Mouse (Mus musculus) thymus, adult 2 months (tissue): Measurements from ENCODE around the gene Serpinb11. TPM values are rescaled to one million over a fixed set of nuclear protein-coding genes. Genes with fewer than 3 reads are reported as not detected.

Experiments
- DNase-seq: peaks from one replicate; pipeline ENCODE4 v3.0.0; 2021
- H3K27ac ChIP-seq: fragments of 200-500 bp; 2 replicates; pipeline ENCODE4 v1.5.1; 2012; ENCODE audit warnings: low read length, control low read depth; ENCODE audit not compliant: control insufficient read depth, insufficient read depth
- H3K27me3 ChIP-seq: fragments of 200-500 bp; 2 replicates; pipeline ENCODE4 v1.6.1; 2012; ENCODE audit warnings: mild to moderate bottlenecking, low read length, moderate library complexity, mixed read lengths; ENCODE audit not compliant: control insufficient read depth, insufficient read depth
- H3K36me3 ChIP-seq: fragments of 200-500 bp; 2 replicates; pipeline ENCODE4 v1.6.1; 2012; ENCODE audit warnings: mild to moderate bottlenecking, low read length, moderate library complexity; ENCODE audit not compliant: control insufficient read depth, insufficient read depth
- H3K4me1 ChIP-seq: fragments of 200-500 bp; replicated peaks from 2 replicates; pipeline ENCODE4 v1.6.1; 2012; ENCODE audit warnings: low read length; ENCODE audit not compliant: control insufficient read depth, insufficient read depth
- H3K4me3 ChIP-seq: fragments of 200-500 bp; 2 replicates; pipeline ENCODE4 v1.5.1; 2012; ENCODE audit warnings: mild to moderate bottlenecking, low read length, control low read depth, moderate library complexity; ENCODE audit not compliant: control insufficient read depth, insufficient read depth
- CTCF ChIP-seq: fragments of 200-500 bp; IDR thresholded peaks from 2 replicates; pipeline ENCODE4 v1.5.1; 2012; ENCODE audit warnings: mild to moderate bottlenecking, control low read depth, low read length, moderate library complexity, borderline replicate concordance; ENCODE audit not compliant: control insufficient read depth, poor library complexity, insufficient read depth; ENCODE audit errors: extremely low read depth
- POLR2A ChIP-seq: fragments of 200-500 bp; IDR thresholded peaks from 2 replicates; pipeline ENCODE4 v1.6.1; 2012; ENCODE audit warnings: mild to moderate bottlenecking, low read length, control low read depth, moderate library complexity; ENCODE audit not compliant: control insufficient read depth, poor library complexity, insufficient read depth; ENCODE audit errors: extremely low read depth
- WGBS: fragments of 180-500 bp; shearing (Covaris S2); methylation state at CpG from one replicate; pipeline ENCODE4 v1.1.7; 2018; 5-methylcytosine and 5-hydroxymethylcytosine counted together
- polyA plus RNA-seq: library from polyadenylated mRNA; depleted of rRNA; stranded (reverse); fragments of >200 nt; gene quantifications from 2 replicates; pipeline ENCODE4 v1.2.3, GENCODE M21; 2012; rRNA removed

Gene Serpinb11
- 0.24 and 0.40 TPM in 2 replicates for polyA plus RNA-seq

DNA sequence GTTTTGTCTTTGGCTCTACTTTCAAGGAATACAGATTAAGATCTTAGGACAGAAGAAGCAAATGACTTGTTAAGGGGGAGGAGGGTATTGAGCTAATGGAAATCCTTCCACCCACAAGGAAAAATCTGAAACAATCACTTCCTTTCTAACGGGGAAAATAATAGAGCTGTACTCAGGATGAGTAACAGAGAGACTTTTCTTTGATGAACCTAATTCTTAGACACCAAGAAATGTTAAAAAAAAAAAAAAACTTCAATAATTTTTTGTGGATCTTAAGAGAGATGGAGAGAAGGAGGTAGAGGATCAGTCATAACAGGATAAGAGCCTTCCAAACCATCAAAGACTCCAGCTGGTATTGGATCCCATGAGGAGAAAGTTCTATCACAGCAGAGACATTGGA lies at the start of gene Serpinb11:
Gene Serpinb11, plus strand, starts transcription at position 301 of the 400 bp plus-strand sequence.
- Histone ChIP-seq H3K27me3 (no peaks in the 10 kb centered on the region), H3K27ac (no peak within 1 kb of the TSS), H3K4me3 (no peak within 1 kb of the TSS), H3K36me3 (no peaks in the 10 kb centered on the region), H3K4me1 (no peaks in the 10 kb centered on the region)
- no peak for DNase-seq
- WGBS = 88% methylated on average over 1 of the region's 1 CpGs
- no peak for TF ChIP-seq CTCF
- TF ChIP-seq POLR2A = no peak

DNA sequence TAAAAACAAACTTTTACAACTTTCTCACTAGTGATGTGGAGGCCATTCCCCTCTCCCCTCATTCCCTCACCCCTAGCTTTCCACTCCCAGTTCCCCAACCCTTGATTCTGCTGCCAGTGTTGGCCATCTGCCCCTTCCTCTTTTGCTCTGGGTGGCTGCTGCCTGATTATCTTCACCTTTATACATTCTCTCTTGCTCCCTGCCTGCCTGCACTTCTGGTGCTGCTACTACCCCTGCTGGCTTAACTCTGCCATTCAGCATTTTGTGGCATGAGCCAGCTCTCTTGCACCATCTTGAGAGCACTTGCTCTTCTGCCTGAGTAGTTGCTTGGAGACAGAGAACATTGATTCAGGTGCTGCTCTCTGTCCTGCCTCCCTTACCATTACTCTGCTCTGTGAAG lies 15.0 kb upstream of the Serpinb11 start:
- no peak for DNase-seq
- TF ChIP-seq POLR2A (no peak), CTCF (no peak)
- Histone ChIP-seq H3K27me3 (no peaks in the 10 kb centered on the region), H3K4me3 (no peak overlapping the region), H3K4me1 (no peaks in the 10 kb centered on the region), H3K27ac (no peak overlapping the region), H3K36me3 (no peaks in the 10 kb centered on the region)

DNA sequence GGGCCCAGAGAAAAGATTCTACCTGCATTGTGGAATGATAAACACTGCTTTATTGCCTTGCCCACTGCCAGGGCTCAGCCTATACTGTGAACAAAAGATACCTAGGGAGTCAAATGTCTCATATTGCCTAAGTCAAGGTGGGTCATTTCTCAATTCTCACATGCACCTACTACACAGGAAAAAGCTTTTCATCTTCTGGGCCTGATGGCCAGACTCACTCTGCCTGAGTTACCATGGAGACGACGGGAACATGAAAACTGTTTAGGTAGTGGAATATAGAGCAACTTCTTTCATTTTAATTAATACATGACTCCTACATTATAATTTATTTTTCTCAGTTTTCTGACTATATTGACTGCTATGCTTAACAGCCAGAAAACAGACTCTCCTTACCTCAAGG lies 14.2 kb upstream of the Serpinb11 start:
- H3K4me1 ChIP-seq = no peaks in the 10 kb centered on the region
- H3K4me3 ChIP-seq = no peak overlapping the region
- DNase-seq = no peak
- 96% methylated on average over 2 of the region's 2 CpGs for WGBS
- TF ChIP-seq POLR2A (no peak), CTCF (no peak)
- H3K36me3 ChIP-seq = no peaks in the 10 kb centered on the region
- no peaks in the 10 kb centered on the region for H3K27me3 ChIP-seq
- no peak overlapping the region for H3K27ac ChIP-seq

DNA sequence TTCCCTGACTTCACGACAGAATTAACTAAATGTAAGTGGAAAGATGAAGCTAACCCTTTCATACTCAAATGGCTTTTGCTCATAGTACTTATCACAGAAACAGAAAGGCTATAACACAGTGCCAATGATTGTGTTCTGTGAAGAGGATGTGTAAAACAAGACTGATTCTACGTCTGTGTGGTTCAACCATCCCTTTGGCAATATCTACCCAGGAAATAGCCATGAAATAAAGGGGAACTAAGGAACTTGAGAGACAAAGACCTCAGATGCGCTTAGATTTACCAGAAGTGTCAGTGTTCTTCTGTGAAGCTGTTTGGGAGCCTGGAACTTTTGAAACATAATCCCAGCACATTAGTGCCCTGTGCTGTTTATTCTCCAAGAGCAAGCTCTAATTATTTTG lies 10.6 kb upstream of the Serpinb11 start:
- 36% methylated on average over 3 of the region's 3 CpGs for WGBS
- Histone ChIP-seq H3K36me3 (no peaks in the 10 kb centered on the region), H3K4me1 (no peaks in the 10 kb centered on the region), H3K4me3 (no peak overlapping the region), H3K27ac (no peak overlapping the region), H3K27me3 (no peaks in the 10 kb centered on the region)
- DNase-seq = no peak
- no peak for TF ChIP-seq POLR2A
- no peak for TF ChIP-seq CTCF

DNA sequence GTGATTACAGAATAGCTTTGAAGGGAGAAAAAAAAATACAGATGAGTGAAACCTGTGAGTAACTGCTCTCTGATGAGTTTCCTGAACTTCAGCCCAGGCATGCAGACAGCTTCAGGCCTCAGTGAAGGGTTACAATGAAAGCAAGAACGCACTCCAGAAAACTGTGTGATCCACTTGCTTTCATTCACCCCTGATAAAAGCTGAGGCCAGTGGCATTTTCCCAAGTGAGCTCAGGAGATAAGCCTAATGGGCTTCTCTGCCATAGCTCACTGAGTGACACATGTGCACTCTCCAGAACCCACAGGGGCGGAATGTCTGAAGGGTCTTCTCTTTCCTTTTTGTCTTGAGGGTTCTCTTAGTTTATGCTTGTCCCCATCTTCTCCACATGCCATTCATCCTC lies 9.9 kb upstream of the Serpinb11 start:
- H3K4me3 ChIP-seq = no peak overlapping the region
- H3K4me1 ChIP-seq = no peaks in the 10 kb centered on the region
- WGBS = 95% methylated on average over 2 of the region's 2 CpGs
- no peak for DNase-seq
- no peaks in the 10 kb centered on the region for H3K36me3 ChIP-seq
- H3K27me3 ChIP-seq = no peaks in the 10 kb centered on the region
- TF ChIP-seq POLR2A = no peak
- TF ChIP-seq CTCF = no peak
- H3K27ac ChIP-seq = no peak overlapping the region

DNA sequence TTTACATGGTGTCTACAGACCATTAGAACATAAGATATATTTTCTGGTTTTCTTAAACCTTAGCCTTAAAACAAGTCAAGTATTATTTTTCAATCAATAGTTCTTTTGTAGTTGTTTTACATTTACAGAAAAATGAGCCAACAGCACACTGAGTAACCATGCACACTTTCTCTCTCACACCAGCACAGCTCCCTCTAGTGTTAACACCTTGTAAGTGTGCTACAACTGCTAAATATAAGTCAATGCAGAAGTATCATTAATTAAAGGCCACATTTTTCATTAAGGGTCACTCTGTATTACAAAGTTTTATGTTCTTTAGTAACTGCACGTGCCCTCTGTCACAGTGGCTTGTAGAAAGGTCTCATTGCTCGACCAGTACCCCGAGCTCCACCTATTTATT lies 8.0 kb upstream of the Serpinb11 start:
- WGBS = 59% methylated on average over 3 of the region's 3 CpGs
- Histone ChIP-seq H3K36me3 (no peaks in the 10 kb centered on the region), H3K4me1 (no peaks in the 10 kb centered on the region), H3K4me3 (no peak overlapping the region), H3K27me3 (no peaks in the 10 kb centered on the region), H3K27ac (no peak overlapping the region)
- DNase-seq = no peak
- TF ChIP-seq POLR2A = no peak
- no peak for TF ChIP-seq CTCF

DNA sequence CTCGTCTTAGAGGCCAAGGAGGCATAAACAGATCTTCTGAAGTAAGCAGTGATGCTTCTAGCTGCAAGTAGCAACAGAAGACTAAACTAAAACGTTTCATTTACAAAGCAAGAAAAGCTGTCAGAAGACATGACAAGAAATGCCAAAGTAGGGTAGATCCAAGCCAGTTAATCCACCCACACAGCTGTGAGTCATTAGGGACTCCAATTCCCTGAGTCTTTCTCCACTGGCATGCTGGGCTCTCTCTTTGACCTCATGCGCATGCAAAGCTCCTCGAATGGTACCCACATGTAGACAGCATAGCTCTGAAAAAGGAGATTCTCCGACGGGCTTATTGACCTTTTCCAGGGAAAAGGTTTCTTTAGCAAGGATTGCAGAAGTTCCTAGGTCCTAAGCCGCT lies 5.0 kb downstream of the Serpinb11 start:
- no peak overlapping the region for H3K27ac ChIP-seq
- TF ChIP-seq POLR2A = no peak
- no peak for TF ChIP-seq CTCF
- H3K4me3 ChIP-seq = no peak overlapping the region
- no peak for DNase-seq
- WGBS = 87% methylated on average over 7 of the region's 7 CpGs
- no peaks in the 10 kb centered on the region for H3K4me1 ChIP-seq
- H3K27me3 ChIP-seq = no peaks in the 10 kb centered on the region
- H3K36me3 ChIP-seq = no peaks in the 10 kb centered on the region
